Mouse (Mus musculus) liver, adult 2 months (tissue): ENCODE results near the gene Rnf144b.

ENCODE experiments used
- CTCF ChIP-seq: fragments of 200-500 bp; IDR thresholded peaks from 2 replicates; pipeline ENCODE4 v1.5.1; 2011; ENCODE audit warnings: low read depth, low read length, control low read depth
- POLR2A ChIP-seq: fragments of 200-500 bp; IDR thresholded peaks from 2 replicates; pipeline ENCODE4 v1.6.1; 2011; ENCODE audit warnings: low read length, control low read depth; ENCODE audit not compliant: insufficient read depth; ENCODE audit errors: extremely low read depth

DNA sequence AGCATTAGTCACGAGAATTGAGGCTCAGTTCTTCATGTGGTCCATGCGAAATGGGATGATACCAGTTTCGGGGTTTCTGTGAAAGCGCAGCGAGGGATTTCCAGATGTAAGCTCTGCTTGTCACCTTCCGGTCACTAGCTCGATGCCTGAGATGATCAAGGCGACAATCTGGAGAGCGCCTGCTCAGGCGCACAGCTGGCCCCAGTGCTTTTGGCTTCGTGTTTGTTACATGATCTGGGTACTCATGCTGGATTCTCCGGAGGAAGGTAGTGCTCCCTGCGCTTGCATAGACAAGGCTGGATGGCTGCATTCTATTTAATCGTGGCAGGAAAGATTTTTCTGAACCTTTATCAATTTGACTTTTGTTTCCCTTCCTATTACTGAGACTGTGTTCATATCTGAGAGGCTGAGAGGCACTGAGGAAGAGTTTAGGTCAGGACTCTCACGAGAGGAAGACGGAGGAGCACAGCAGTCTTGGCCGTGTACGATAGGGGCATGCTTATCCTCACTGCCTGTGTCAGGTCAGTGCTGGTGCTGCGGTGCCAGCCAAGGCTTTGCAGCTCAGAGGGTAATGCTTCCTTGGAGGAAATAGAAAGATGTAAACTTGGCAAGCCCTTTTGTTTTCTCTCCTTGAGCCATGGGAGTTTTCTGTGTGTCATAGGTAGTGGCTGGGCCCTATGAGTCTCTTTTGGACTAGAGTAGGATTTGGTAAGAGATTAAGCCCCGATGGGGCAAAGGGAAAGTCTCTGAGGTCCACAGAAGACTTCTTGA, 93.5 kb downstream of the Rnf144b start:
- TF ChIP-seq CTCF (no peak), POLR2A (no peak)
